Mouse (Mus musculus) kidney, adult 2 months (tissue): ENCODE measurements around the gene Mtcl1. TPM values are rescaled to one million over a fixed set of nuclear protein-coding genes. Genes with fewer than 3 reads are reported as not detected.

ENCODE experiments used
- DNase-seq: peaks from one replicate; pipeline ENCODE4 v3.0.0; 2021
- H3K27ac ChIP-seq: fragments of 200-500 bp; 2 replicates; pipeline ENCODE4 v1.5.1; 2012; ENCODE audit warnings: low read depth, low read length, control low read depth, inconsistent platforms; ENCODE audit not compliant: insufficient read depth
- H3K27me3 ChIP-seq: fragments of 200-500 bp; replicated peaks from 2 replicates; pipeline ENCODE4 v1.6.1; 2012; ENCODE audit warnings: mild to moderate bottlenecking, moderate library complexity, low read length, inconsistent platforms; ENCODE audit not compliant: control insufficient read depth, insufficient read depth
- H3K36me3 ChIP-seq: fragments of 200-500 bp; 2 replicates; pipeline ENCODE4 v1.6.1; 2012; ENCODE audit warnings: mild to moderate bottlenecking, moderate library complexity, low read length, inconsistent platforms; ENCODE audit not compliant: control insufficient read depth, insufficient read depth
- H3K4me1 ChIP-seq: fragments of 200-500 bp; 2 replicates; pipeline ENCODE4 v1.6.1; 2011; ENCODE audit warnings: low read length; ENCODE audit not compliant: control insufficient read depth, insufficient read depth
- H3K4me3 ChIP-seq: fragments of 200-500 bp; 2 replicates; pipeline ENCODE4 v1.5.1; 2011; ENCODE audit warnings: mild to moderate bottlenecking, low read depth, low read length, control low read depth; ENCODE audit not compliant: insufficient read depth
- CTCF ChIP-seq: fragments of 200-500 bp; conservative IDR thresholded peaks from 2 replicates; pipeline ENCODE4 v1.5.1; 2011; ENCODE audit warnings: low read depth, mild to moderate bottlenecking, control low read depth, low read length, moderate library complexity, mixed read lengths; ENCODE audit not compliant: insufficient read depth, insufficient read length
- POLR2A ChIP-seq: fragments of 200-500 bp; IDR thresholded peaks from one replicate; pipeline ENCODE4 v1.6.1; 2011; ENCODE audit warnings: low read depth, low read length, control low read depth
- WGBS: fragments of 180-500 bp; shearing (Covaris S2); methylation state at CpG from one replicate; pipeline ENCODE4 v1.1.7; 2018; 5-methylcytosine and 5-hydroxymethylcytosine counted together
- polyA plus RNA-seq: library from polyadenylated mRNA; depleted of rRNA; stranded (reverse); fragments of >200 nt; gene quantifications from 2 replicates; pipeline ENCODE4 v1.2.3, GENCODE M21; 2012

The Mtcl1 gene
- polyA plus RNA-seq, 1 experiment, result 3.5 TPM

GRCm38 (mm10) chr17:66368127-66368526 lies 81.4 kb downstream of the Mtcl1 start:
- 89% methylated on average over 11 of the region's 11 CpGs for WGBS

GRCm38 (mm10) chr17:66365664-66366063 lies 83.9 kb downstream of the Mtcl1 start:
- WGBS, result 28% methylated on average over 1 of the region's 1 CpGs
- TF ChIP-seq CTCF, result no peak
- no peak for TF ChIP-seq POLR2A
- Histone ChIP-seq H3K4me1 (peaks cover 15% of the 10 kb centered on the region), H3K36me3 (no peaks in the 10 kb centered on the region), H3K4me3 (no peak overlapping the region), H3K27me3 (no peaks in the 10 kb centered on the region), H3K27ac (no peak overlapping the region)
- no peak for DNase-seq

More at GRCm38 (mm10) chr17:66368127-66368526, 81.4 kb downstream of the Mtcl1 start:
- Histone ChIP-seq H3K27me3 (no peaks in the 10 kb centered on the region), H3K4me1 (peaks cover 15% of the 10 kb centered on the region), H3K27ac (no peak overlapping the region), H3K36me3 (no peaks in the 10 kb centered on the region), H3K4me3 (no peak overlapping the region)
- DNase-seq, result no peak
- TF ChIP-seq POLR2A (no peak), CTCF (no peak)

- no peak for DNase-seq
- H3K27ac ChIP-seq, result peak overlapping the region; percentile 20; the same call in 1 of the 2 replicates
- no peaks in the 10 kb centered on the region for H3K36me3 ChIP-seq
- no peak overlapping the region for H3K4me3 ChIP-seq
- peaks cover 15% of the 10 kb centered on the region for H3K4me1 ChIP-seq
- no peaks in the 10 kb centered on the region for H3K27me3 ChIP-seq
- WGBS, result 49% methylated on average over 3 of the region's 3 CpGs
- TF ChIP-seq CTCF (no peak), POLR2A (no peak)
Observed at GRCm38 (mm10) chr17:66365293-66365642, 84.3 kb downstream of the Mtcl1 start.

GRCm38 (mm10) chr17:66364525-66365292 lies 84.8 kb downstream of the Mtcl1 start:
- Histone ChIP-seq H3K36me3 (no peaks in the 10 kb centered on the region), H3K4me3 (no peak overlapping the region), H3K27ac (peak overlapping the region; percentile 20; the same call in 1 of the 2 replicates), H3K4me1 (peaks cover 12% of the 10 kb centered on the region), H3K27me3 (no peaks in the 10 kb centered on the region)
- WGBS, result 74% methylated on average over 26 of the region's 26 CpGs
- DNase-seq, result no peak
- TF ChIP-seq CTCF (no peak), POLR2A (no peak)

- Histone ChIP-seq H3K27me3 (no peaks in the 10 kb centered on the region), H3K4me1 (peaks cover 12% of the 10 kb centered on the region), H3K27ac (no peak overlapping the region), H3K36me3 (no peaks in the 10 kb centered on the region), H3K4me3 (no peak overlapping the region)
- 78% methylated on average over 36 of the region's 36 CpGs for WGBS
- DNase-seq, result no peak
- TF ChIP-seq CTCF (no peak), POLR2A (no peak)
Observed at GRCm38 (mm10) chr17:66363852-66364524, 85.6 kb downstream of the Mtcl1 start.

GRCm38 (mm10) chr17:66362287-66363016 lies 87.1 kb downstream of the Mtcl1 start:
- WGBS, result 43% methylated on average over 15 of the region's 15 CpGs
- H3K4me3 ChIP-seq, result peak overlapping the region; percentile 51
- peak overlapping the region; percentile 49 for H3K27ac ChIP-seq
- H3K36me3 ChIP-seq, result no peaks in the 10 kb centered on the region
- no peaks in the 10 kb centered on the region for H3K27me3 ChIP-seq
- peaks cover 12% of the 10 kb centered on the region for H3K4me1 ChIP-seq
- TF ChIP-seq CTCF, result no peak
- no peak for TF ChIP-seq POLR2A
- peak; percentile 43 for DNase-seq
